ENCODE assay signal across 9 mouse cellular contexts in the genomic region with DNA sequence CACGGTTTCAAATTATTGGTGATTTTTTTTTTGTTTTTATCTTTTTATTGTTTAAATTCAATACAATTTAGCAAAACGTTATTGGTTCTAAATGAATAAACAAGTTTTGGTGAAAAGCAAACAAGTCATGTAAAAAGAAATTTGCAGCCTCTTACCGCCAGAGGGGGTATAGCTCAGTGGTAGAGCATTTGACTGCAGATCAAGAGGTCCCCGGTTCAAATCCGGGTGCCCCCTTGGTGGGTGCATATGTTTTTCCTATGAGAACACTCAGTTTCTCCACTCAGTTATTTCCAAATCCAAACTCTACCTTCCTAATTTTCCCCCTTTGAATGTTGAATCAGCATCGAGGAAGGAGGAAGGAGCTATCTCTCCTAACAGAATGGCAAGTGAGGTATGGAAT. TPM values are rescaled to one million over a fixed set of nuclear protein-coding genes. Genes with fewer than 3 reads are reported as not detected.
DNase-seq lines count a peak whose midpoint lies in the region; ATAC-seq and TF ChIP-seq lines count a peak whose summit lies in the region.
"Had no signal": no experiment of that assay in that cellular context is flagged by ENCODE, and none has a peak within 500 bp of the region (broad histone marks: within the 10 kb centered on the region; RNA-seq: fewer than 3 reads in every experiment).

No protein-coding gene starts in this region.

- peak; percentile 61 for TF ChIP-seq CTCF in intestine, postnatal 0 days (IDR thresholded peaks at IDR 0.05; ENCODE audit: low read depth)
- TF ChIP-seq CTCF in cerebellum, adult 2 months (IDR thresholded peaks at IDR 0.05; ENCODE audit: borderline replicate concordance, insufficient read depth, low read depth, low read length): no peak

- 0 out of 2 replicates have a peak, but pooled peaks cover 7% of the 10 kb centered on the region for H3K4me1 ChIP-seq in intestine, postnatal 0 days (replicated peaks; ENCODE audit: control insufficient read depth, insufficient read depth, low read length)
- H3K4me1 ChIP-seq in intestine, embryonic 15.5 days (replicated peaks): peaks cover 15% of the 10 kb centered on the region
- peaks cover 8% of the 10 kb centered on the region; the same call in 1 of the 2 replicates for H3K4me1 ChIP-seq in cerebellum, adult 2 months (ENCODE audit: control insufficient read depth, insufficient read depth, low read length)
- H3K4me1 ChIP-seq in hindbrain, embryonic 16.5 days (ENCODE audit: control insufficient read depth, insufficient read depth, low read depth, low read length): peaks cover 10% of the 10 kb centered on the region
- peaks cover 18% of the 10 kb centered on the region for H3K4me1 ChIP-seq in liver, embryonic 11.5 days (replicated peaks; ENCODE audit: control insufficient read depth, insufficient read depth, low read length)

- no peak for ATAC-seq in intestine, postnatal 0 days
- ATAC-seq in intestine, embryonic 15.5 days: no peak
- ATAC-seq in hindbrain, embryonic 16.5 days: no peak
- ATAC-seq in liver, embryonic 11.5 days (replicated peaks; ENCODE audit: low FRiP score): no peak

- WGBS in intestine, postnatal 0 days: 6% methylated on average over 6 of the region's 6 CpGs
- WGBS in intestine, embryonic 15.5 days: 5% methylated on average over 6 of the region's 6 CpGs
- 3% methylated on average over 6 of the region's 6 CpGs for WGBS in cerebellum, adult 2 months
- WGBS in hindbrain, embryonic 16.5 days: 5% methylated on average over 6 of the region's 6 CpGs
- 4% methylated on average over 6 of the region's 6 CpGs for WGBS in liver, embryonic 11.5 days

- 0 out of 2 replicates have a peak overlapping the region, but pooled peaks have one; percentile 13 for H3K4me2 ChIP-seq in intestine, postnatal 0 days (replicated peaks; ENCODE audit: low read depth)
- H3K4me2 ChIP-seq in intestine, embryonic 15.5 days (replicated peaks): no peak overlapping the region
- peak overlapping the region; percentile 28 for H3K4me2 ChIP-seq in hindbrain, embryonic 16.5 days (ENCODE audit: low read length)
- H3K4me2 ChIP-seq in liver, embryonic 11.5 days: peak overlapping the region; percentile 39; the same call in 1 of the 2 replicates
- H3K4me2 ChIP-seq: lung, embryonic 15.5 days had no signal

- H3K4me3 ChIP-seq in intestine, postnatal 0 days (ENCODE audit: low read depth, low read length): no peak overlapping the region
- H3K4me3 ChIP-seq in intestine, embryonic 15.5 days (replicated peaks): no peak overlapping the region
- no peak overlapping the region for H3K4me3 ChIP-seq in cerebellum, adult 2 months (replicated peaks; ENCODE audit: insufficient read depth, low read depth, low read length)
- H3K4me3 ChIP-seq in hindbrain, embryonic 16.5 days (ENCODE audit: low read length): no peak overlapping the region
- H3K4me3 ChIP-seq in liver, embryonic 11.5 days (ENCODE audit: low read depth, low read length): 0 out of 2 replicates have a peak overlapping the region, but pooled peaks have one; percentile 12
- H3K4me3 ChIP-seq: lung, embryonic 15.5 days had no signal

- no peaks in the 10 kb centered on the region for H3K27me3 ChIP-seq in intestine, postnatal 0 days (replicated peaks; ENCODE audit: control insufficient read depth, insufficient read depth, low read length)
- no peaks in the 10 kb centered on the region for H3K27me3 ChIP-seq in intestine, embryonic 15.5 days (replicated peaks)
- no peaks in the 10 kb centered on the region for H3K27me3 ChIP-seq in cerebellum, adult 2 months (ENCODE audit: control insufficient read depth, insufficient read depth, low read length)
- H3K27me3 ChIP-seq in hindbrain, embryonic 16.5 days (replicated peaks; ENCODE audit: control insufficient read depth, insufficient read depth, low read length): no peaks in the 10 kb centered on the region
- H3K27me3 ChIP-seq in liver, embryonic 11.5 days (replicated peaks; ENCODE audit: control insufficient read depth, insufficient read depth, low read length): no peaks in the 10 kb centered on the region
- H3K27me3 ChIP-seq: lung, embryonic 15.5 days had no signal

- no peaks in the 10 kb centered on the region for H3K9me3 ChIP-seq in intestine, postnatal 0 days (ENCODE audit: control insufficient read depth)
- H3K9me3 ChIP-seq in intestine, embryonic 15.5 days: no peaks in the 10 kb centered on the region
- H3K9me3 ChIP-seq in hindbrain, embryonic 16.5 days (ENCODE audit: control insufficient read depth, low read length): no peaks in the 10 kb centered on the region
- no peaks in the 10 kb centered on the region for H3K9me3 ChIP-seq in liver, embryonic 11.5 days (ENCODE audit: control insufficient read depth, low read length)
- H3K9me3 ChIP-seq: lung, embryonic 15.5 days had no signal

- peak; percentile 80 for DNase-seq in MN1 (ENCODE audit: low spot score)
- DNase-seq in cerebellum, adult 2 months: peak; percentile 78 to 83
- peak; percentile 66 for DNase-seq in liver, embryonic 11.5 days (ENCODE audit: low spot score)
- peak; percentile 70 for DNase-seq in right cerebral cortex, postnatal 25 days
- no peak for DNase-seq in ovary, postnatal 10 days (ENCODE audit: low spot score)

- no peaks in the 10 kb centered on the region for H3K36me3 ChIP-seq in intestine, postnatal 0 days (ENCODE audit: control insufficient read depth, insufficient read depth)
- H3K36me3 ChIP-seq in intestine, embryonic 15.5 days: no peaks in the 10 kb centered on the region
- H3K36me3 ChIP-seq in hindbrain, embryonic 16.5 days (ENCODE audit: control insufficient read depth, insufficient read depth, low read length): no peaks in the 10 kb centered on the region
- H3K36me3 ChIP-seq in liver, embryonic 11.5 days (ENCODE audit: control insufficient read depth, insufficient read depth, low read length): no peaks in the 10 kb centered on the region
- H3K36me3 ChIP-seq: lung, embryonic 15.5 days had no signal

- H3K9ac ChIP-seq in intestine, postnatal 0 days (ENCODE audit: low read depth, low read length): no peak overlapping the region
- H3K9ac ChIP-seq in intestine, embryonic 15.5 days: no peak overlapping the region
- H3K9ac ChIP-seq in hindbrain, embryonic 16.5 days (ENCODE audit: low read depth, low read length): no peak overlapping the region
- H3K9ac ChIP-seq in liver, embryonic 11.5 days (ENCODE audit: low read depth, low read length): no peak overlapping the region
- H3K9ac ChIP-seq: lung, embryonic 15.5 days had no signal

- TF ChIP-seq POLR2A in cerebellum, adult 2 months (IDR thresholded peaks at IDR 0.05; ENCODE audit: borderline replicate concordance, insufficient read depth, low read length): no peak

- H3K27ac ChIP-seq in intestine, postnatal 0 days (ENCODE audit: low read depth, low read length): no peak overlapping the region
- no peak overlapping the region for H3K27ac ChIP-seq in intestine, embryonic 15.5 days
- H3K27ac ChIP-seq in cerebellum, adult 2 months (ENCODE audit: insufficient read depth, low read length): no peak overlapping the region
- no peak overlapping the region for H3K27ac ChIP-seq in hindbrain, embryonic 16.5 days (ENCODE audit: low read depth, low read length)
- H3K27ac ChIP-seq in liver, embryonic 11.5 days (ENCODE audit: low read depth, low read length): no peak overlapping the region

RNA-seq across cellular contexts. Expression of a gene that starts 1.9 kb away (rescaled TPM):
- 98.2 and 103 TPM in 2 replicates for polyA plus RNA-seq in intestine, postnatal 0 days (2015; fragmentation: Nextera tagmentation; extraction: Ambion mirVana)
- polyA plus RNA-seq in intestine, embryonic 15.5 days (2015; fragmentation: Nextera tagmentation; extraction: Ambion mirVana): 123 and 126 TPM in 2 replicates
- polyA plus RNA-seq in cerebellum, adult 2 months (2012; rRNA removed): 74.9 and 78.5 TPM in 2 replicates
- polyA plus RNA-seq in hindbrain, embryonic 16.5 days (2015; fragmentation: Nextera tagmentation; extraction: Ambion mirVana): 176 and 191 TPM in 2 replicates
- 54.7 and 55.3 TPM in 2 replicates for polyA plus RNA-seq in liver, embryonic 11.5 days (2014; fragmentation: Nextera tagmentation; extraction: Ambion mirVana)

RNA-seq across cellular contexts. Expression of a gene that starts 14.7 kb away (rescaled TPM):
- polyA plus RNA-seq in intestine, postnatal 0 days (2015; fragmentation: Nextera tagmentation; extraction: Ambion mirVana): 538 and 555 TPM in 2 replicates
- 530 and 606 TPM in 2 replicates for polyA plus RNA-seq in intestine, embryonic 15.5 days (2015; fragmentation: Nextera tagmentation; extraction: Ambion mirVana)
- 234 and 281 TPM in 2 replicates for polyA plus RNA-seq in cerebellum, adult 2 months (2012; rRNA removed)
- 252 and 268 TPM in 2 replicates for polyA plus RNA-seq in hindbrain, embryonic 16.5 days (2015; fragmentation: Nextera tagmentation; extraction: Ambion mirVana)
- polyA plus RNA-seq in liver, embryonic 11.5 days (2014; fragmentation: Nextera tagmentation; extraction: Ambion mirVana): 756 and 842 TPM in 2 replicates

RNA-seq across cellular contexts. Expression of a gene that starts 21.2 kb away (rescaled TPM):
- not detected in 2 replicates for polyA plus RNA-seq in intestine, postnatal 0 days (2015; fragmentation: Nextera tagmentation; extraction: Ambion mirVana)
- polyA plus RNA-seq in intestine, embryonic 15.5 days (2015; fragmentation: Nextera tagmentation; extraction: Ambion mirVana): 0.24 TPM in 1 of 2 replicates, not detected in the other
- polyA plus RNA-seq in cerebellum, adult 2 months (2012; rRNA removed): 0.80 and 0.81 TPM in 2 replicates
- polyA plus RNA-seq in hindbrain, embryonic 16.5 days (2015; fragmentation: Nextera tagmentation; extraction: Ambion mirVana): 0.44 and 0.91 TPM in 2 replicates
- polyA plus RNA-seq in liver, embryonic 11.5 days (2014; fragmentation: Nextera tagmentation; extraction: Ambion mirVana): 0.64 TPM in 1 of 2 replicates, not detected in the other

RNA-seq across cellular contexts. Expression of a gene that starts 30.6 kb away (rescaled TPM):
- polyA plus RNA-seq in intestine, postnatal 0 days (2015; fragmentation: Nextera tagmentation; extraction: Ambion mirVana): 8.5 and 9.8 TPM in 2 replicates
- 13.3 and 13.4 TPM in 2 replicates for polyA plus RNA-seq in intestine, embryonic 15.5 days (2015; fragmentation: Nextera tagmentation; extraction: Ambion mirVana)
- polyA plus RNA-seq in cerebellum, adult 2 months (2012; rRNA removed): 17.2 and 17.7 TPM in 2 replicates
- 14.1 and 16.2 TPM in 2 replicates for polyA plus RNA-seq in hindbrain, embryonic 16.5 days (2015; fragmentation: Nextera tagmentation; extraction: Ambion mirVana)
- polyA plus RNA-seq in liver, embryonic 11.5 days (2014; fragmentation: Nextera tagmentation; extraction: Ambion mirVana): 12.9 and 13.1 TPM in 2 replicates

RNA-seq across cellular contexts. Expression of a gene that starts 43.7 kb away (rescaled TPM):
- polyA plus RNA-seq in intestine, postnatal 0 days (2015; fragmentation: Nextera tagmentation; extraction: Ambion mirVana): 1.8 and 2.0 TPM in 2 replicates
- polyA plus RNA-seq in intestine, embryonic 15.5 days (2015; fragmentation: Nextera tagmentation; extraction: Ambion mirVana): 5.2 and 5.3 TPM in 2 replicates
- polyA plus RNA-seq in cerebellum, adult 2 months (2012; rRNA removed): 117 TPM in 2 replicates
- 38.2 and 40.7 TPM in 2 replicates for polyA plus RNA-seq in hindbrain, embryonic 16.5 days (2015; fragmentation: Nextera tagmentation; extraction: Ambion mirVana)
- polyA plus RNA-seq in liver, embryonic 11.5 days (2014; fragmentation: Nextera tagmentation; extraction: Ambion mirVana): 3.7 and 5.4 TPM in 2 replicates
